Mouse (Mus musculus) embryonic facial prominence, embryonic 11.5 days (tissue): ENCODE measurements around the gene Mink1. TPM values are rescaled to one million over a fixed set of nuclear protein-coding genes. Genes with fewer than 3 reads are reported as not detected.

ENCODE experiments used
- ATAC-seq: fragments of 200-750 bp; cut with Nextera tagmentation; replicated peaks from 2 replicates; pipeline ENCODE4 v1.8.0; 2017; ENCODE audit warnings: low read depth; ENCODE audit not compliant: insufficient number of reproducible peaks, low FRiP score, low TSS enrichment
- DNase-seq: peaks from one replicate; pipeline ENCODE4 v3.0.0-alpha.2; 2015; ENCODE audit warnings: low spot score
- H3K27ac ChIP-seq: fragments of 300-500 bp; sonication (generic); replicated peaks from 2 replicates; pipeline ENCODE4 v1.5.1; 2014; ENCODE audit warnings: mild to moderate bottlenecking, low read depth, low read length, control low read depth
- H3K27me3 ChIP-seq: fragments of 300-500 bp; sonication (generic); 2 replicates; pipeline ENCODE4 v1.6.1; 2014; ENCODE audit warnings: mild to moderate bottlenecking, low read length, moderate library complexity, mixed read lengths; ENCODE audit not compliant: control insufficient read depth, insufficient read depth
- H3K36me3 ChIP-seq: fragments of 300-500 bp; sonication (generic); replicated peaks from 2 replicates; pipeline ENCODE4 v1.6.1; 2014; ENCODE audit warnings: low read depth, mild to moderate bottlenecking, low read length, moderate library complexity, mixed read lengths; ENCODE audit not compliant: control insufficient read depth, insufficient read depth
- H3K4me1 ChIP-seq: fragments of 300-500 bp; sonication (generic); 2 replicates; pipeline ENCODE4 v1.6.1; 2014; ENCODE audit warnings: low read length, mixed read lengths; ENCODE audit not compliant: control insufficient read depth, insufficient read depth
- H3K4me2 ChIP-seq: fragments of 300-500 bp; sonication (generic); 2 replicates; pipeline ENCODE4 v1.6.1; 2014; ENCODE audit warnings: low read depth, mild to moderate bottlenecking, control low read depth, low read length, moderate library complexity
- H3K4me3 ChIP-seq: fragments of 300-500 bp; sonication (generic); 2 replicates; pipeline ENCODE4 v1.5.1; 2014; ENCODE audit warnings: low read depth, low read length, control low read depth
- H3K9ac ChIP-seq: fragments of 300-500 bp; sonication (generic); replicated peaks from 2 replicates; pipeline ENCODE4 v1.6.1; 2014; ENCODE audit warnings: mild to moderate bottlenecking, control low read depth, low read length
- H3K9me3 ChIP-seq: fragments of 300-500 bp; sonication (generic); replicated peaks from 2 replicates; pipeline ENCODE4 v1.6.1; 2016; ENCODE audit warnings: mild to moderate bottlenecking, low read length, inconsistent platforms, mixed read lengths; ENCODE audit not compliant: control insufficient read depth
- WGBS: fragments of 180-500 bp; shearing (Covaris S2); extraction: QIAGEN DNeasy Blood & Tissue Kit; methylation state at CpG from one replicate; pipeline ENCODE4 v1.1.7; 2014; 5-methylcytosine and 5-hydroxymethylcytosine counted together
- polyA plus RNA-seq: library from polyadenylated mRNA; unstranded; fragments of >200 nt; fragmentation: Nextera tagmentation; extraction: Ambion mirVana; gene quantifications from 2 replicates; pipeline ENCODE4 v1.2.1, GENCODE M21; 2014

Gene Mink1
- polyA plus RNA-seq, 1 experiment from 2014 or later = 12.6 TPM

DNA sequence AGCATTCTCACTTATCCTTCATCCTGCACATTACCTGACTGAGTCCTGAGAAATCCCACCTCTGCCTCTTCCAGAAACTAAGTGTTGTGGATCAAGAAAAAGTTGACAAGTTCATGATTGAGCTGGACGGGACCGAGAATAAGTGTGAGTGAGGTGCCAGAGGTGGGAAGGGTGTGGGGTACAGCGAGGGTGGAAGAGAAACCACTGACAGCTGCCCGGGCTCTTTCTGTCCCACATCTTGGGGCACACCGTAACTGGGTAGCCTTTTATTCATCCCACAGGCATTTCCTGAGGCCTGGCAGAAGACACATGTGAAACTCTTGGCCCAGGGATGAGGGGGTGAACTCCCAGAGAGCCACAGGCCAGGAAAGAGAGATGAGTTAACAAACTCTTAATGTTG, 95.8 kb downstream of the Mink1 start:
- 90% methylated on average over 5 of the region's 5 CpGs for WGBS
- H3K4me2 ChIP-seq = no peak overlapping the region
- ATAC-seq = no peak
- no peaks in the 10 kb centered on the region for H3K27me3 ChIP-seq
- H3K4me1 ChIP-seq = peaks cover 7% of the 10 kb centered on the region
- DNase-seq = no peak
- H3K9ac ChIP-seq = no peak overlapping the region
- peaks cover 3% of the 10 kb centered on the region for H3K36me3 ChIP-seq
- H3K4me3 ChIP-seq = no peak overlapping the region
- H3K9me3 ChIP-seq = no peaks in the 10 kb centered on the region
- no peak overlapping the region for H3K27ac ChIP-seq

DNA sequence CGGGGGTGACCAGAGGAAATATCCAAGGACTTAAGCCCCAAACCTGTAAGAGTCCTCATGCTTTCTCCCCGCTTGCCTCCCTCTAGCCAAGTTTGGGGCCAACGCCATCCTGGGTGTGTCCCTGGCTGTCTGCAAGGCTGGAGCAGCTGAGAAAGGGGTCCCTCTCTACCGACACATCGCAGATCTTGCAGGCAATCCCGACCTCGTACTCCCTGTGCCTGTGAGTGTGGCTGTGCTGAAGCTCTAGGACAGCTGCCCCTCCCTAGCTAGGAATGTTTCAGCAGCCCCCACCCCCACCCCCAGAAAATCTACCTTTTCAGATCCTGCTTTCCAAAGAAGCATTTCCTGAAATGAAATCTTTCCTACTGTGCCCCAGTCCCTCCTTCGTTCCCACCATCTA, 96.3 kb downstream of the Mink1 start:
- Histone ChIP-seq H3K4me1 (peaks cover 7% of the 10 kb centered on the region), H3K4me2 (no peak overlapping the region), H3K4me3 (no peak overlapping the region), H3K9ac (no peak overlapping the region), H3K9me3 (no peaks in the 10 kb centered on the region), H3K27me3 (no peaks in the 10 kb centered on the region), H3K27ac (no peak overlapping the region), H3K36me3 (peaks cover 3% of the 10 kb centered on the region)
- DNase-seq = no peak
- WGBS = 71% methylated on average over 8 of the region's 8 CpGs
- ATAC-seq = no peak

DNA sequence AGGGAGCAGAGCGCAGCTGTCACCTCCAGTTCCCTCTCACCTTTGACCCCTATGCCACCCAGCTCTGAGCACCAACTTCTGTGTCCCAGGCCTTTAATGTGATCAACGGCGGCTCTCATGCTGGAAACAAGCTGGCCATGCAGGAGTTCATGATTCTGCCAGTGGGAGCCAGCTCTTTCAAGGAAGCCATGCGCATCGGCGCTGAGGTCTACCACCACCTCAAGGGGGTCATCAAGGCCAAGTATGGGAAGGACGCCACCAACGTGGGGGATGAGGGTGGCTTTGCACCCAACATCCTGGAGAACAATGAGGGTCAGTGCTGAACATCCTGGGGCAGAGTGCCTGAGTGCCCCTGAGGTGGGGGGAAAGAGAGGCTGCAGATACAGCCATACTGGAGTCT, 97.9 kb downstream of the Mink1 start:
- no peak overlapping the region for H3K4me3 ChIP-seq
- WGBS = 89% methylated on average over 8 of the region's 8 CpGs
- peaks cover 7% of the 10 kb centered on the region for H3K36me3 ChIP-seq
- peaks cover 7% of the 10 kb centered on the region for H3K4me1 ChIP-seq
- no peak overlapping the region for H3K9ac ChIP-seq
- ATAC-seq (no peak), DNase-seq (no peak)
- no peak overlapping the region for H3K27ac ChIP-seq
- H3K9me3 ChIP-seq = no peaks in the 10 kb centered on the region
- no peak overlapping the region for H3K4me2 ChIP-seq
- no peaks in the 10 kb centered on the region for H3K27me3 ChIP-seq

DNA sequence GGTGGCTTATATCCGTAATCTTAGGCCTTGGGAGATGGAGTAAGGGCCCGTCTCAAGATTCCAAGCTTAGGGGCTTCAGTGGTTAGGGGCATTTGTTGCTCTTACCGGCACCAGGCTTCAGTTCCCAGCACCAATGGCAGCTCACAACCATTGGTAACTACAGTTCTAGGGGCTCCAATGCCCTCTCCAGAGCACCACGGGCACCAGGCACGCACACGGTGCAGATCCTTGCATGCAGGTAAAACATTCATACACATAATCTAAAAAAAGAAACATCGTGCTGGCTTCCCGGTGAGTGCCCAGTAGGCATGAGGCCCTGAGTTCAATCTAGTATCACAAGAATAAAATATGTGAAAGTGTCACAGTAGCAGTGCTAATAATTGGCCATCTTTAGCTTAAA, 100.4 kb downstream of the Mink1 start:
- 90% methylated on average over 8 of the region's 8 CpGs for WGBS
- Histone ChIP-seq H3K4me3 (no peak overlapping the region), H3K27ac (no peak overlapping the region), H3K4me1 (no peaks in the 10 kb centered on the region), H3K9ac (no peak overlapping the region), H3K9me3 (no peaks in the 10 kb centered on the region), H3K27me3 (no peaks in the 10 kb centered on the region), H3K4me2 (no peak overlapping the region), H3K36me3 (peaks cover 7% of the 10 kb centered on the region)
- ATAC-seq (no peak), DNase-seq (no peak)

DNA sequence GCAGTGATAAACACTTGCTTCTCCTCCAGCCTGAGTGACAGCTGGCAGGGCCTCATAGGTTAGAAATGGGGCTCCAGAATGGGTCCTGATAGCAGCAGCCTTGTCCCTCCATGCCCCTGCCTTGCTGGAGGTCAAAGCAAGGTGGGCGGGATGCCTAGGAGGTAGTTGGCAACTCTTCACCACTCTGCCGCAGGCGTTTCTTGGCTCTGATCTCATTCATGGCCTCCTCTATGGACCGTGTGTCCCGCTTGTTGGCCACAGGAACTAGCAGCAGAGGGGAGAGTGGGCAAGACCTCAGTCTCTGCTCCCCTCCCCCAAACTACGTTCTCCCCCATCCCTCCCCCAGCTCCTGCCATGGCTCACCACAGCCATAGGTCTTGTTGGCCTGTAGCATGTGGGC, 101.3 kb downstream of the Mink1 start:
- no peak overlapping the region for H3K4me3 ChIP-seq
- no peak overlapping the region for H3K4me2 ChIP-seq
- peaks cover 7% of the 10 kb centered on the region for H3K36me3 ChIP-seq
- no peaks in the 10 kb centered on the region for H3K4me1 ChIP-seq
- 93% methylated on average over 6 of the region's 6 CpGs for WGBS
- DNase-seq (no peak), ATAC-seq (no peak)
- no peaks in the 10 kb centered on the region for H3K9me3 ChIP-seq
- H3K9ac ChIP-seq = no peak overlapping the region
- no peak overlapping the region for H3K27ac ChIP-seq
- H3K27me3 ChIP-seq = no peaks in the 10 kb centered on the region

Other genes starting within 250 kb of the Mink1 start
- 0.14 and 0.43 TPM in 2 replicates for gene Alox12e, start 240.3 kb upstream of the Mink1 start, polyA plus RNA-seq
- gene Alox15, start 210.8 kb upstream of the Mink1 start, polyA plus RNA-seq = 0.34 and 0.84 TPM in 2 replicates
- 34.9 and 39.4 TPM in 2 replicates for gene Pelp1, start 152.8 kb upstream of the Mink1 start, polyA plus RNA-seq
- gene Arrb2, start 130.2 kb upstream of the Mink1 start, polyA plus RNA-seq = 21.4 and 24.1 TPM in 2 replicates
- gene Med11, start 111.0 kb upstream of the Mink1 start, polyA plus RNA-seq = 38.7 and 46.9 TPM in 2 replicates
- 0.18 and 0.26 TPM in 2 replicates for gene Zmynd15, start 103.4 kb upstream of the Mink1 start, polyA plus RNA-seq
- 0.81 and 0.91 TPM in 2 replicates for gene Cxcl16, start 102.9 kb upstream of the Mink1 start, polyA plus RNA-seq
- 0.36 TPM in 1 of 2 replicates, not detected in the other for gene Tm4sf5, start 57.6 kb upstream of the Mink1 start, polyA plus RNA-seq
- gene Vmo1, start 48.3 kb upstream of the Mink1 start, polyA plus RNA-seq = 0.45 TPM in 1 of 2 replicates, not detected in the other
- 0.46 TPM in 1 of 2 replicates, not detected in the other for gene Gltpd2, start 43.7 kb upstream of the Mink1 start, polyA plus RNA-seq
- 827 and 878 TPM in 2 replicates for gene Psmb6, start 37.5 kb upstream of the Mink1 start, polyA plus RNA-seq
- gene Gm40193, start 29.9 kb upstream of the Mink1 start, polyA plus RNA-seq = not detected in 2 replicates
- 1.6 and 2.2 TPM in 2 replicates for gene Pld2, start 22.8 kb upstream of the Mink1 start, polyA plus RNA-seq
- gene 4930544D05Rik, start 53.0 kb downstream of the Mink1 start, polyA plus RNA-seq = not detected in 2 replicates
- gene Chrne, start 56.3 kb downstream of the Mink1 start, polyA plus RNA-seq = not detected in 2 replicates
- gene Gp1ba, start 76.2 kb downstream of the Mink1 start, polyA plus RNA-seq = 0.93 and 1.3 TPM in 2 replicates
- gene Rnf167, start 84.4 kb downstream of the Mink1 start, polyA plus RNA-seq = 81.9 and 92.8 TPM in 2 replicates
- gene Slc25a11, start 84.6 kb downstream of the Mink1 start, polyA plus RNA-seq = 144 and 150 TPM in 2 replicates
- gene Pfn1, start 91.8 kb downstream of the Mink1 start, polyA plus RNA-seq = 1,669 and 1,679 TPM in 2 replicates
- gene Eno3, start 94.3 kb downstream of the Mink1 start, polyA plus RNA-seq = 30.7 and 40.4 TPM in 2 replicates
- gene Spag7, start 106.5 kb downstream of the Mink1 start, polyA plus RNA-seq = 107 and 118 TPM in 2 replicates
- gene Camta2, start 125.2 kb downstream of the Mink1 start, polyA plus RNA-seq = 4.4 and 7.3 TPM in 2 replicates
- 0.73 and 0.82 TPM in 2 replicates for gene Inca1, start 137.3 kb downstream of the Mink1 start, polyA plus RNA-seq
- gene Kif1c, start 137.7 kb downstream of the Mink1 start, polyA plus RNA-seq = 7.5 and 8.3 TPM in 2 replicates
- gene Zfp3, start 201.3 kb downstream of the Mink1 start, polyA plus RNA-seq = 6.7 and 7.3 TPM in 2 replicates
- not detected in 2 replicates for gene Scimp, start 249.7 kb downstream of the Mink1 start, polyA plus RNA-seq